Mouse (Mus musculus): ENCODE data around the gene Clic6. TPM values are rescaled to one million over a fixed set of nuclear protein-coding genes. Genes with fewer than 3 reads are reported as not detected.

The Clic6 gene
- polyA plus RNA-seq (2015; fragmentation: Nextera tagmentation; extraction: Ambion mirVana): 3.6 and 5.6 TPM in 2 replicates

- Histone ChIP-seq H3K4me1 (no peaks in the 10 kb centered on the region), H3K4me3 (no peak within 1 kb of the TSS), H3K9ac (no peak within 1 kb of the TSS), H3K9me3 (replicated peaks) (no peaks in the 10 kb centered on the region), H3K27me3 (no peaks in the 10 kb centered on the region), H3K27ac (no peak within 1 kb of the TSS), H3K36me3 (ENCODE audit: poor library complexity, severe bottlenecking) (no peaks in the 10 kb centered on the region), H3K4me2 (no peak within 1 kb of the TSS)
- no peak for ATAC-seq
- WGBS: 84% methylated on average over 5 of the region's 5 CpGs
Observed at GRCm38 (mm10) chr16:92485436-92485835, at the start of gene Clic6. Clic6 (plus strand) TSS chr16:92485736.

GRCm38 (mm10) chr16:92439775-92440174, 45.8 kb upstream of the Clic6 start:
- H3K4me2 ChIP-seq: no peak overlapping the region
- no peaks in the 10 kb centered on the region for H3K27me3 ChIP-seq
- WGBS: 75% methylated on average over 2 of the region's 2 CpGs
- H3K4me1 ChIP-seq: peaks cover 17% of the 10 kb centered on the region; the same call in 1 of the 2 replicates
- no peaks in the 10 kb centered on the region for H3K9me3 ChIP-seq (replicated peaks)
- no peak overlapping the region for H3K9ac ChIP-seq
- H3K36me3 ChIP-seq (ENCODE audit: poor library complexity, severe bottlenecking): 0 out of 2 replicates have a peak, but pooled peaks cover 2% of the 10 kb centered on the region
- no peak overlapping the region for H3K27ac ChIP-seq
- no peak for ATAC-seq
- H3K4me3 ChIP-seq: no peak overlapping the region

- Histone ChIP-seq H3K36me3 (ENCODE audit: poor library complexity, severe bottlenecking) (0 out of 2 replicates have a peak, but pooled peaks cover 4% of the 10 kb centered on the region), H3K4me3 (no peak overlapping the region), H3K27me3 (no peaks in the 10 kb centered on the region), H3K9ac (no peak overlapping the region), H3K9me3 (replicated peaks) (no peaks in the 10 kb centered on the region), H3K4me2 (no peak overlapping the region), H3K4me1 (peaks cover 17% of the 10 kb centered on the region; the same call in 1 of the 2 replicates), H3K27ac (no peak overlapping the region)
- no peak for ATAC-seq
- WGBS: 72% methylated on average over 8 of the region's 8 CpGs
Observed at GRCm38 (mm10) chr16:92440229-92440628, 45.3 kb upstream of the Clic6 start.

GRCm38 (mm10) chr16:92441203-92441602, 44.3 kb upstream of the Clic6 start:
- no peak overlapping the region for H3K4me2 ChIP-seq
- no peaks in the 10 kb centered on the region for H3K27me3 ChIP-seq
- WGBS: 64% methylated on average over 3 of the region's 3 CpGs
- H3K36me3 ChIP-seq (ENCODE audit: poor library complexity, severe bottlenecking): 0 out of 2 replicates have a peak, but pooled peaks cover 4% of the 10 kb centered on the region
- ATAC-seq: 0 out of 2 replicates have a peak, but pooled peaks have one; percentile 46
- no peak overlapping the region for H3K27ac ChIP-seq
- H3K4me1 ChIP-seq: peaks cover 14% of the 10 kb centered on the region; the same call in 1 of the 2 replicates
- H3K4me3 ChIP-seq: no peak overlapping the region
- no peak overlapping the region for H3K9ac ChIP-seq
- no peaks in the 10 kb centered on the region for H3K9me3 ChIP-seq (replicated peaks)

- H3K4me2 ChIP-seq: no peak overlapping the region
- H3K27ac ChIP-seq: no peak overlapping the region
- H3K9ac ChIP-seq: no peak overlapping the region
- H3K27me3 ChIP-seq: no peaks in the 10 kb centered on the region
- 0 out of 2 replicates have a peak, but pooled peaks cover 4% of the 10 kb centered on the region for H3K36me3 ChIP-seq (ENCODE audit: poor library complexity, severe bottlenecking)
- no peaks in the 10 kb centered on the region for H3K9me3 ChIP-seq (replicated peaks)
- H3K4me1 ChIP-seq: peaks cover 13% of the 10 kb centered on the region; the same call in 1 of the 2 replicates
- ATAC-seq: no peak
- no peak overlapping the region for H3K4me3 ChIP-seq
- WGBS: 89% methylated on average over 11 of the region's 11 CpGs
Observed at GRCm38 (mm10) chr16:92442150-92442549, 43.4 kb upstream of the Clic6 start.

GRCm38 (mm10) chr16:92442946-92443345, 42.6 kb upstream of the Clic6 start:
- Histone ChIP-seq H3K36me3 (ENCODE audit: poor library complexity, severe bottlenecking) (0 out of 2 replicates have a peak, but pooled peaks cover 4% of the 10 kb centered on the region), H3K27ac (no peak overlapping the region), H3K4me3 (no peak overlapping the region), H3K9ac (no peak overlapping the region), H3K9me3 (replicated peaks) (no peaks in the 10 kb centered on the region), H3K27me3 (no peaks in the 10 kb centered on the region), H3K4me1 (peaks cover 13% of the 10 kb centered on the region; the same call in 1 of the 2 replicates), H3K4me2 (no peak overlapping the region)
- no peak for ATAC-seq
- 92% methylated on average over 4 of the region's 4 CpGs for WGBS

GRCm38 (mm10) chr16:92443644-92444113, 41.9 kb upstream of the Clic6 start:
- WGBS: 80% methylated on average over 13 of the region's 13 CpGs
- H3K9me3 ChIP-seq (replicated peaks): no peaks in the 10 kb centered on the region

GRCm38 (mm10) chr16:92445377-92445776, 40.2 kb upstream of the Clic6 start:
- WGBS: 57% methylated on average over 10 of the region's 10 CpGs
- ATAC-seq: no peak

More at GRCm38 (mm10) chr16:92443644-92444113, 41.9 kb upstream of the Clic6 start:
- H3K27ac ChIP-seq: no peak overlapping the region
- no peak overlapping the region for H3K4me3 ChIP-seq
- H3K4me2 ChIP-seq: no peak overlapping the region
- peaks cover 13% of the 10 kb centered on the region; the same call in 1 of the 2 replicates for H3K4me1 ChIP-seq
- no peak for ATAC-seq
- H3K27me3 ChIP-seq: no peaks in the 10 kb centered on the region
- H3K36me3 ChIP-seq (ENCODE audit: poor library complexity, severe bottlenecking): 0 out of 2 replicates have a peak, but pooled peaks cover 4% of the 10 kb centered on the region
- no peak overlapping the region for H3K9ac ChIP-seq

GRCm38 (mm10) chr16:92449080-92449479, 36.5 kb upstream of the Clic6 start:
- Histone ChIP-seq H3K36me3 (ENCODE audit: poor library complexity, severe bottlenecking) (peaks cover 15% of the 10 kb centered on the region), H3K9me3 (replicated peaks) (no peaks in the 10 kb centered on the region), H3K4me3 (no peak overlapping the region), H3K4me1 (peaks cover 6% of the 10 kb centered on the region; the same call in 1 of the 2 replicates), H3K4me2 (no peak overlapping the region), H3K27me3 (no peaks in the 10 kb centered on the region), H3K9ac (no peak overlapping the region), H3K27ac (no peak overlapping the region)
- 97% methylated on average over 14 of the region's 14 CpGs for WGBS
- no peak for ATAC-seq

More at GRCm38 (mm10) chr16:92445377-92445776, 40.2 kb upstream of the Clic6 start:
- H3K27ac ChIP-seq: no peak overlapping the region
- no peak overlapping the region for H3K4me3 ChIP-seq
- no peak overlapping the region for H3K9ac ChIP-seq
- peaks cover 14% of the 10 kb centered on the region; the same call in 1 of the 2 replicates for H3K4me1 ChIP-seq
- no peak overlapping the region for H3K4me2 ChIP-seq
- no peaks in the 10 kb centered on the region for H3K9me3 ChIP-seq (replicated peaks)
- H3K36me3 ChIP-seq (ENCODE audit: poor library complexity, severe bottlenecking): 0 out of 2 replicates have a peak, but pooled peaks cover 4% of the 10 kb centered on the region
- H3K27me3 ChIP-seq: no peaks in the 10 kb centered on the region

- H3K4me2 ChIP-seq: no peak overlapping the region
- 90% methylated on average over 8 of the region's 8 CpGs for WGBS
- no peak overlapping the region for H3K4me3 ChIP-seq
- H3K27me3 ChIP-seq: no peaks in the 10 kb centered on the region
- no peak for ATAC-seq
- peaks cover 11% of the 10 kb centered on the region for H3K36me3 ChIP-seq (ENCODE audit: poor library complexity, severe bottlenecking)
- no peak overlapping the region for H3K27ac ChIP-seq
- no peak overlapping the region for H3K9ac ChIP-seq
- H3K9me3 ChIP-seq (replicated peaks): no peaks in the 10 kb centered on the region
- peaks cover 6% of the 10 kb centered on the region; the same call in 1 of the 2 replicates for H3K4me1 ChIP-seq
Observed at GRCm38 (mm10) chr16:92450331-92450730, 35.2 kb upstream of the Clic6 start.

- peaks cover 6% of the 10 kb centered on the region; the same call in 1 of the 2 replicates for H3K4me1 ChIP-seq
- no peaks in the 10 kb centered on the region for H3K9me3 ChIP-seq (replicated peaks)
- no peak for ATAC-seq
- no peak overlapping the region; the same call in 1 of the 2 replicates for H3K9ac ChIP-seq
- no peak overlapping the region for H3K4me2 ChIP-seq
- 0 out of 2 replicates have a peak overlapping the region, but pooled peaks have one; percentile 19 for H3K27ac ChIP-seq
- 89% methylated on average over 17 of the region's 17 CpGs for WGBS
- peaks cover 11% of the 10 kb centered on the region for H3K36me3 ChIP-seq (ENCODE audit: poor library complexity, severe bottlenecking)
- H3K27me3 ChIP-seq: no peaks in the 10 kb centered on the region
- no peak overlapping the region for H3K4me3 ChIP-seq
Observed at GRCm38 (mm10) chr16:92451516-92452072, 33.9 kb upstream of the Clic6 start.

- Histone ChIP-seq H3K9ac (no peak overlapping the region), H3K27me3 (no peaks in the 10 kb centered on the region), H3K4me2 (no peak overlapping the region), H3K36me3 (ENCODE audit: poor library complexity, severe bottlenecking) (peaks cover 11% of the 10 kb centered on the region), H3K4me1 (peaks cover 9% of the 10 kb centered on the region; the same call in 1 of the 2 replicates), H3K27ac (no peak overlapping the region), H3K9me3 (replicated peaks) (no peaks in the 10 kb centered on the region), H3K4me3 (no peak overlapping the region)
- no peak for ATAC-seq
- 61% methylated on average over 8 of the region's 8 CpGs for WGBS
Observed at GRCm38 (mm10) chr16:92452609-92453008, 32.9 kb upstream of the Clic6 start.
